Mouse (Mus musculus): Measurements from ENCODE around the gene Nup210l.

GRCm38 (mm10) chr3:90241669-90242358 lies 137.9 kb downstream of the Nup210l start:
- TF ChIP-seq CTCF (IDR thresholded peaks at IDR 0.05) (no peak), EP300 (IDR thresholded peaks at IDR 0.05) (no peak)
